Mouse (Mus musculus) mouse trophoblast stem cell (cell line): ENCODE measurements around the gene Spef1.

Experiments used
- in situ Hi-C, 2 experiments: fragments of 300-500 bp; cut with MseI, MboI; formaldehyde crosslinking; loops; 2 replicates in 1 of 2; 3 replicates in 1 of 2; pipeline ENCODE4 v1.15.1; 2025

Spef1 gene

DNA sequence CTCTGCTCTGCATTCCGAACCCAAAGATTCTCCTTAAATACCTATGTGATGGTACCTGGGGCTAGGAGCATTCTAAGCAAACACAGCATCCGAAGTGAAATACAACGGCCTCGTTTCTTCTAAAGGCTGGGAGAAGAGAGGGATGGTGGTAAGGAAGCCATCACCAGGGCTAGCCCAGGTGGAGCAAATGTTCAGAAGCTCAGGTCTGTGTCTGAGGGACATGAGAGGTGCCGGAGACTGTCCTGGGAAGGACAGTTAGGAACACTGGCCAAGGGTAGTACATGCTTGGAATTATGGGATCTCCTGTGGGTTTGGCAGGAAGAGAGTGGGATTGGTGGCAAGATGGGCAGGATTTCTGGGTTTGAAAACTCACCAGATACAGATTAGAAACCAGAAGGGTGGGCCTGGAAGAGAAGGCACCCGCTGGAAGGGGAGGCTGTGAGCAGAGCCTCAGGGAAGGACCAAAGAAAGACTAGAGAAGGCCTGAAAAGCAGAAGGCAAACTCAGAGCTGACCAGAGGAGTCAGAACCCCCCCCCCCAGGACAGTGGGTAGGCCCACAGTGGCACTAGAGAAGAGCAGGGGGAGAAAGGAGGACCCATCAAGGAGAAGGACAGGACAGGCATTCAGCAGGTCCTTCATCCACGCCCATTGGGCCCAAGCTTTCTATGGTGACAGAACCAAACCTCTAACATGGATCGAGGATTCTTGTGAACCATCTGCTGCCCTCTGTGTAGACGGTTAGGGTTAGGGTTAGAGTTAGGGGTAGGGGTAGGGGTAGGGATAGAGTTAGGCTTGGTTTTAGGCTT, 61.7 kb downstream of the Spef1 start:
- in situ Hi-C loops = no loop called here

DNA sequence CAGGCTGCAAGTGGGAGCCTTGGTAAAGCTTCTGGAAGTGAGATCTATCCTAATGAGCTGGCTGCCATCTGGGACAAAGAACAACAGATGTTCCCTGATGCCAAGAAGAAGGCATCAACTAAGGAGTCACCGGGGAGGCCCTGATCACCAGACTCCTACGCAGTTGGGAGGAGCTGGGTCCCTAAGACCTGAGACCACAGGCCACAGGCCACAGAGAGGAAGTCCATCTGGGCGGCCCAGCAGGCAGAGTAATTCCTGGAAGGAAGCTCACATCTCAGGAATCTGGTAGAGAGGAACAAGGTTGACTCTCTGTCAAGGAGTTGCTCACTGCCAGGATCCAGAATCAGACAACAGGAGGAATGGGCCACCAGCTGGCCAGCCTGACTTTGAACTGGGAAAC, 62.9 kb downstream of the Spef1 start:
- in situ Hi-C loops = no loop called here
